Mouse (Mus musculus) splenic B cell, adult 2 months (primary cell): Measurements from ENCODE around the gene Kcnip4.

Experiments used
- DNase-seq: peaks from one replicate; pipeline ENCODE4 v3.0.0-alpha.2; 2011; ENCODE audit warnings: low read depth, low spot score
- H3K27me3 ChIP-seq: 2 replicates; pipeline ENCODE4 v1.6.1; 2012; ENCODE audit warnings: mild to moderate bottlenecking, low read length, moderate library complexity, mixed read lengths; ENCODE audit not compliant: control insufficient read depth, poor library complexity, insufficient read depth, severe bottlenecking
- H3K36me3 ChIP-seq: 2 replicates; pipeline ENCODE4 v1.6.1; 2012; ENCODE audit warnings: mild to moderate bottlenecking, low read length, moderate library complexity, mixed read lengths; ENCODE audit not compliant: control insufficient read depth, poor library complexity, insufficient read depth, severe bottlenecking

Kcnip4 gene

GRCm38 (mm10) chr5:49329023-49329422 lies 195.7 kb downstream of the Kcnip4 start:
- H3K36me3 ChIP-seq, result no peaks in the 10 kb centered on the region
- H3K27me3 ChIP-seq, result no peaks in the 10 kb centered on the region
- DNase-seq, result no peak

GRCm38 (mm10) chr5:49318661-49319060 lies 206.0 kb downstream of the Kcnip4 start:
- Histone ChIP-seq H3K27me3 (no peaks in the 10 kb centered on the region), H3K36me3 (no peaks in the 10 kb centered on the region)
- no peak for DNase-seq

- no peak for DNase-seq
- no peaks in the 10 kb centered on the region for H3K36me3 ChIP-seq
- H3K27me3 ChIP-seq, result no peaks in the 10 kb centered on the region
Measured at GRCm38 (mm10) chr5:49317869-49318268, 206.8 kb downstream of the Kcnip4 start.

GRCm38 (mm10) chr5:49306796-49307195 lies 217.9 kb downstream of the Kcnip4 start:
- Histone ChIP-seq H3K27me3 (no peaks in the 10 kb centered on the region), H3K36me3 (no peaks in the 10 kb centered on the region)
- no peak for DNase-seq

- H3K36me3 ChIP-seq, result no peaks in the 10 kb centered on the region
- H3K27me3 ChIP-seq, result no peaks in the 10 kb centered on the region
- DNase-seq, result no peak
Measured at GRCm38 (mm10) chr5:49305321-49305720, 219.4 kb downstream of the Kcnip4 start.

GRCm38 (mm10) chr5:49298654-49299053 lies 226.1 kb downstream of the Kcnip4 start:
- H3K36me3 ChIP-seq, result no peaks in the 10 kb centered on the region
- DNase-seq, result no peak
- no peaks in the 10 kb centered on the region for H3K27me3 ChIP-seq

GRCm38 (mm10) chr5:49292421-49292820 lies 232.3 kb downstream of the Kcnip4 start:
- Histone ChIP-seq H3K36me3 (no peaks in the 10 kb centered on the region), H3K27me3 (no peaks in the 10 kb centered on the region)
- no peak for DNase-seq

- no peak for DNase-seq
- Histone ChIP-seq H3K27me3 (no peaks in the 10 kb centered on the region), H3K36me3 (no peaks in the 10 kb centered on the region)
Measured at GRCm38 (mm10) chr5:49291801-49292200, 232.9 kb downstream of the Kcnip4 start.

- Histone ChIP-seq H3K27me3 (no peaks in the 10 kb centered on the region), H3K36me3 (no peaks in the 10 kb centered on the region)
- no peak for DNase-seq
Measured at GRCm38 (mm10) chr5:49285455-49286135, 239.1 kb downstream of the Kcnip4 start.

GRCm38 (mm10) chr5:49284776-49285175 lies 239.9 kb downstream of the Kcnip4 start:
- DNase-seq, result no peak
- Histone ChIP-seq H3K27me3 (no peaks in the 10 kb centered on the region), H3K36me3 (no peaks in the 10 kb centered on the region)

GRCm38 (mm10) chr5:49283403-49283802 lies 241.3 kb downstream of the Kcnip4 start:
- DNase-seq, result no peak
- H3K36me3 ChIP-seq, result no peaks in the 10 kb centered on the region
- no peaks in the 10 kb centered on the region for H3K27me3 ChIP-seq

GRCm38 (mm10) chr5:49271864-49272263 lies 252.8 kb downstream of the Kcnip4 start:
- DNase-seq, result no peak
- Histone ChIP-seq H3K27me3 (no peaks in the 10 kb centered on the region), H3K36me3 (no peaks in the 10 kb centered on the region)

GRCm38 (mm10) chr5:49268807-49269206 lies 255.9 kb downstream of the Kcnip4 start:
- no peaks in the 10 kb centered on the region for H3K27me3 ChIP-seq
- DNase-seq, result no peak
- H3K36me3 ChIP-seq, result no peaks in the 10 kb centered on the region

GRCm38 (mm10) chr5:49259356-49259755 lies 265.4 kb downstream of the Kcnip4 start:
- no peak for DNase-seq
- Histone ChIP-seq H3K27me3 (no peaks in the 10 kb centered on the region), H3K36me3 (no peaks in the 10 kb centered on the region)

GRCm38 (mm10) chr5:49256850-49257249 lies 267.9 kb downstream of the Kcnip4 start:
- no peak for DNase-seq
- Histone ChIP-seq H3K36me3 (no peaks in the 10 kb centered on the region), H3K27me3 (no peaks in the 10 kb centered on the region)

- no peak for DNase-seq
- Histone ChIP-seq H3K36me3 (no peaks in the 10 kb centered on the region), H3K27me3 (no peaks in the 10 kb centered on the region)
Measured at GRCm38 (mm10) chr5:49255983-49256382, 268.7 kb downstream of the Kcnip4 start.
